Mouse (Mus musculus): ENCODE measurements around the gene Adamts7. TPM values are rescaled to one million over a fixed set of nuclear protein-coding genes. Genes with fewer than 3 reads are reported as not detected.

Gene Adamts7
- polyA plus RNA-seq, 1 experiment from 2014 or later, result 18.7 TPM

DNA sequence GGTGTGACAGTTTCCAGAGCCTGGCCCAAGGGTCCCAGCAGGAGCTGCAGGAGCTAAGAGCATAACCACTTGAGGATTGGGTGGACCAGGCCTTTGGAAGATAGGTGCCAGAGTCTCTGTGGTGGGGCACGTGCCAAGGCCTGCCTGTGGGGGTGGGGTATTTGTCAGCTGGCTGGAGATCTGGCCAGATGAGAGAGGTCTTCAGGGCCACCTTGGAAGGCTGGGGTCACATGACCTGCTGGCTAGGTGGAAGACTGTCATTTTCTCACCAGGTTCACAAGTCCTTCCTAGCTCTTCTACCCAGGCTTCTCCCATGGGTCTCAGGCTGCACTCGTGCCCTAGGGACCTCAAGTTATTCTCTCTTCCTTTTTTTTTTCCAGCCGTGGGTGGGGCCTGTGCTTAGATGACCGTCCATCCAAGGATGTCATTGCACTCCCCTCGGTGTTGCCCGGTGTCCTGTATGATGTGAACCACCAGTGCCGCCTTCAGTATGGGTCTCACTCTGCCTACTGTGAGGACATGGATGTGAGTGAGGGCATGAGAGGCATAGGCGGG, 22.6 kb downstream of the Adamts7 start:
- ATAC-seq (ENCODE audit: low read depth), result no peak
- Histone ChIP-seq H3K27me3 (ENCODE audit: control insufficient read depth, insufficient read depth, low read depth, low read length) (no peaks in the 10 kb centered on the region), H3K4me3 (ENCODE audit: low read length) (no peak overlapping the region), H3K4me2 (ENCODE audit: low read depth, low read length) (no peak overlapping the region), H3K27ac (ENCODE audit: low read length) (no peak overlapping the region), H3K36me3 (ENCODE audit: control insufficient read depth, insufficient read depth, low read length) (no peaks in the 10 kb centered on the region), H3K9me3 (ENCODE audit: control insufficient read depth, low read length) (no peaks in the 10 kb centered on the region), H3K4me1 (replicated peaks; ENCODE audit: control insufficient read depth, insufficient read depth, low read length) (peaks cover 31% of the 10 kb centered on the region), H3K9ac (ENCODE audit: low read length) (no peak overlapping the region)
- WGBS, result 76% methylated on average over 8 of the region's 8 CpGs

DNA sequence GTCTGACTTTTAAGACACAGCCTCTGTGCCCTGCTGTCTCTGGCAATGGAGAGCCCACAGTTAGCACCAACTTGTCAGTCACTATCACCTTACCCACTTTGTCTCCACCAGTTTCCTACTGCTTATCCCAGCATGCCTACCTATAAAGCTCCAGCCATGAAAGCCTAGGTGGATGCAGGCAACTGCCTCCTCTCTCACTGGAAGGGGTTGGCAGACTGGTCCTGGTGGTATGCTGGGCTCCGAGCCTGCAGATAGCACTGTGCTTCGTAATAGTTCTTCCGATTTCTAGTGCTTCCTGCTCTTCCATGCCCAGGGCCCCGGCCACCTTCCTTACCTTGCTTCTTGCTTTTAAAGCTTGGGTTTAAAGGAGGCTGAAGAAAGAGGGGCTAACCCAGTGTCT, 26.0 kb downstream of the Adamts7 start:
- no peak overlapping the region for H3K27ac ChIP-seq (ENCODE audit: low read length)
- no peaks in the 10 kb centered on the region for H3K9me3 ChIP-seq (ENCODE audit: control insufficient read depth, low read length)
- peaks cover 4% of the 10 kb centered on the region for H3K36me3 ChIP-seq (ENCODE audit: control insufficient read depth, insufficient read depth, low read length)
- WGBS, result 87% methylated on average over 4 of the region's 4 CpGs
- H3K9ac ChIP-seq (ENCODE audit: low read length), result no peak overlapping the region
- no peak overlapping the region for H3K4me3 ChIP-seq (ENCODE audit: low read length)
- H3K27me3 ChIP-seq (ENCODE audit: control insufficient read depth, insufficient read depth, low read depth, low read length), result no peaks in the 10 kb centered on the region
- no peak overlapping the region for H3K4me2 ChIP-seq (ENCODE audit: low read depth, low read length)
- H3K4me1 ChIP-seq (replicated peaks; ENCODE audit: control insufficient read depth, insufficient read depth, low read length), result peaks cover 11% of the 10 kb centered on the region
- ATAC-seq (ENCODE audit: low read depth), result no peak

- no peak for ATAC-seq (ENCODE audit: low read depth)
- no peak overlapping the region for H3K4me3 ChIP-seq (ENCODE audit: low read length)
- H3K27ac ChIP-seq (ENCODE audit: low read length), result no peak overlapping the region
- H3K27me3 ChIP-seq (ENCODE audit: control insufficient read depth, insufficient read depth, low read depth, low read length), result no peaks in the 10 kb centered on the region
- peaks cover 4% of the 10 kb centered on the region for H3K36me3 ChIP-seq (ENCODE audit: control insufficient read depth, insufficient read depth, low read length)
- peaks cover 6% of the 10 kb centered on the region for H3K4me1 ChIP-seq (replicated peaks; ENCODE audit: control insufficient read depth, insufficient read depth, low read length)
- WGBS, result 72% methylated on average over 5 of the region's 5 CpGs
- no peaks in the 10 kb centered on the region for H3K9me3 ChIP-seq (ENCODE audit: control insufficient read depth, low read length)
- H3K9ac ChIP-seq (ENCODE audit: low read length), result no peak overlapping the region
- H3K4me2 ChIP-seq (ENCODE audit: low read depth, low read length), result no peak overlapping the region
These were observed 26.5 kb downstream of the Adamts7 start for GRCm38 (mm10) chr9:90189391-90189790.

DNA sequence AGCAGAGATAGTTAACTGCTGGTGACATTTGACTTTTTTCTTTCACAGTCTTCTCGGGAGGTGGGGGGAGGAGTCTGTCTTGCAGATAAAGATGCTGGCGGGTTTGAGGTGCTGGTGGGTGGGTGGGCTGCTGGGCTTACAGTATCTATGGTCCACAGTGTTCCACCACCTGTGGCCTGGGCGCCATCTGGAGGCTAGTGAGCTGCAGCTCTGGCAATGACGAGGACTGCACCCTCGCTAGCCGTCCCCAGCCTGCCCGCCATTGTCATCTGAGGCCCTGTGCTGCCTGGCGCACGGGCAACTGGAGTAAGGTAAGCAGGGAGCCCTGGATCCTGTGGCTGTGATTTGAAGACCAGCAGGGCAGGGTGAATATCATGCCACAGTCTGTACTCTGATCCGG, 32.1 kb downstream of the Adamts7 start:
- Histone ChIP-seq H3K36me3 (ENCODE audit: control insufficient read depth, insufficient read depth, low read length) (peaks cover 4% of the 10 kb centered on the region), H3K4me1 (replicated peaks; ENCODE audit: control insufficient read depth, insufficient read depth, low read length) (peaks cover 13% of the 10 kb centered on the region), H3K27ac (ENCODE audit: low read length) (no peak overlapping the region), H3K9ac (ENCODE audit: low read length) (no peak overlapping the region), H3K4me2 (ENCODE audit: low read depth, low read length) (no peak overlapping the region), H3K4me3 (ENCODE audit: low read length) (no peak overlapping the region), H3K27me3 (ENCODE audit: control insufficient read depth, insufficient read depth, low read depth, low read length) (no peaks in the 10 kb centered on the region), H3K9me3 (ENCODE audit: control insufficient read depth, low read length) (no peaks in the 10 kb centered on the region)
- 62% methylated on average over 10 of the region's 10 CpGs for WGBS
- no peak for ATAC-seq (ENCODE audit: low read depth)

DNA sequence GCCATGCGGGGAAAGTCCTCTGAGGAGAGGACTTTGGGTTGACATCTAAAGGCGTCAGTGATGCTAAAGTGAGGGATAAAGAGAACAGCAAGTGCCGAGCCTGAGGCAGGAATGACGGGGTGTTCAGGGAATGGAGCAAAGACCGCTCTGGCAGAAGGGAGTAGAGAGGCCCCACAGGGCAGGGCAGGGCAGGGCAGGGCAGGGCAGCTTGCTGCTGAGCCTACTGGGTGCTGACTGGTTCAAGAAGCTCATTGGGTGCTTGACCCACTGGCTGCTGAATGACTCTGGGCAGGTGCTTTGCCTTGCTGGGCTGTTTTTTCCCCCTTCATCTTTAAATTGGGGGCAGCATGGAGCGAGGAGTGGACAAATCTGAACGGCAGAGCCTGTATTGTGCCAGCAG, 33.4 kb downstream of the Adamts7 start:
- Histone ChIP-seq H3K9ac (ENCODE audit: low read length) (no peak overlapping the region), H3K4me2 (ENCODE audit: low read depth, low read length) (no peak overlapping the region), H3K4me1 (replicated peaks; ENCODE audit: control insufficient read depth, insufficient read depth, low read length) (peaks cover 13% of the 10 kb centered on the region), H3K27me3 (ENCODE audit: control insufficient read depth, insufficient read depth, low read depth, low read length) (no peaks in the 10 kb centered on the region), H3K4me3 (ENCODE audit: low read length) (no peak overlapping the region), H3K9me3 (ENCODE audit: control insufficient read depth, low read length) (no peaks in the 10 kb centered on the region), H3K36me3 (ENCODE audit: control insufficient read depth, insufficient read depth, low read length) (peaks cover 2% of the 10 kb centered on the region; the same call in 1 of the 2 replicates), H3K27ac (ENCODE audit: low read length) (no peak overlapping the region)
- ATAC-seq (ENCODE audit: low read depth), result no peak
- 67% methylated on average over 7 of the region's 7 CpGs for WGBS

GRCm38 (mm10) chr9:90197116-90197665, 34.3 kb downstream of the Adamts7 start:
- no peak overlapping the region for H3K4me2 ChIP-seq (ENCODE audit: low read depth, low read length)
- no peak overlapping the region for H3K9ac ChIP-seq (ENCODE audit: low read length)
- peaks cover 13% of the 10 kb centered on the region for H3K4me1 ChIP-seq (replicated peaks; ENCODE audit: control insufficient read depth, insufficient read depth, low read length)
- 51% methylated on average over 7 of the region's 7 CpGs for WGBS
- no peaks in the 10 kb centered on the region for H3K27me3 ChIP-seq (ENCODE audit: control insufficient read depth, insufficient read depth, low read depth, low read length)
- no peak for ATAC-seq (ENCODE audit: low read depth)
- H3K9me3 ChIP-seq (ENCODE audit: control insufficient read depth, low read length), result no peaks in the 10 kb centered on the region
- H3K4me3 ChIP-seq (ENCODE audit: low read length), result no peak overlapping the region
- H3K27ac ChIP-seq (ENCODE audit: low read length), result no peak overlapping the region
- H3K36me3 ChIP-seq (ENCODE audit: control insufficient read depth, insufficient read depth, low read length), result 0 out of 2 replicates have a peak, but pooled peaks cover 2% of the 10 kb centered on the region

DNA sequence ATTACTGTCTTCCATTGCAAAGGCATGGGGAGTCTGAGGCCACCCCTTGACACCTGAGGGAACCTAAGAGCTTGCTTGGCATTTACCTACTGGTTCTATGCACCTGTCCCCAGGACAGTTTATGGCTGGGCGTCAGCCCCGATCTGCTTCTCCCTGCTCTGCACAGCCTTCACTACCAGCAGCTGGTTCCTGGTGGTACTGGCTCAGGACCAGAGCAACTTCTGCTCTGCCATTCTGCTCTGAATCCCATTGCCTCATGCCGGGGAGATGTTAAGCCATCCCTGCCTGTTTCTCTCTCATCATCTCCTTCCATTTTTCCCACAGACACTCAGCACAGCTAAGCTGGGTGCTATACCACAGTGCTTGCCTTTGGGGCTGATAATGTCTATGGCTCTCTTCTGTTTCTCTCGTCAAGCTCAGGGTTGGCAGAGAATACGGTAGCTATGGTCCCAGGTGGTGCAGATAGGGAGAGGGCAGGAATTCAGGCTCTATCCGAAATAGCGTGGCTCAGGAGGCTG, 35.1 kb downstream of the Adamts7 start:
- no peak overlapping the region for H3K27ac ChIP-seq (ENCODE audit: low read length)
- peaks cover 13% of the 10 kb centered on the region for H3K4me1 ChIP-seq (replicated peaks; ENCODE audit: control insufficient read depth, insufficient read depth, low read length)
- no peak for ATAC-seq (ENCODE audit: low read depth)
- no peaks in the 10 kb centered on the region for H3K27me3 ChIP-seq (ENCODE audit: control insufficient read depth, insufficient read depth, low read depth, low read length)
- H3K9ac ChIP-seq (ENCODE audit: low read length), result no peak overlapping the region
- H3K36me3 ChIP-seq (ENCODE audit: control insufficient read depth, insufficient read depth, low read length), result 0 out of 2 replicates have a peak, but pooled peaks cover 2% of the 10 kb centered on the region
- H3K4me3 ChIP-seq (ENCODE audit: low read length), result no peak overlapping the region
- no peak overlapping the region for H3K4me2 ChIP-seq (ENCODE audit: low read depth, low read length)
- 79% methylated on average over 7 of the region's 7 CpGs for WGBS
- no peaks in the 10 kb centered on the region for H3K9me3 ChIP-seq (ENCODE audit: control insufficient read depth, low read length)

DNA sequence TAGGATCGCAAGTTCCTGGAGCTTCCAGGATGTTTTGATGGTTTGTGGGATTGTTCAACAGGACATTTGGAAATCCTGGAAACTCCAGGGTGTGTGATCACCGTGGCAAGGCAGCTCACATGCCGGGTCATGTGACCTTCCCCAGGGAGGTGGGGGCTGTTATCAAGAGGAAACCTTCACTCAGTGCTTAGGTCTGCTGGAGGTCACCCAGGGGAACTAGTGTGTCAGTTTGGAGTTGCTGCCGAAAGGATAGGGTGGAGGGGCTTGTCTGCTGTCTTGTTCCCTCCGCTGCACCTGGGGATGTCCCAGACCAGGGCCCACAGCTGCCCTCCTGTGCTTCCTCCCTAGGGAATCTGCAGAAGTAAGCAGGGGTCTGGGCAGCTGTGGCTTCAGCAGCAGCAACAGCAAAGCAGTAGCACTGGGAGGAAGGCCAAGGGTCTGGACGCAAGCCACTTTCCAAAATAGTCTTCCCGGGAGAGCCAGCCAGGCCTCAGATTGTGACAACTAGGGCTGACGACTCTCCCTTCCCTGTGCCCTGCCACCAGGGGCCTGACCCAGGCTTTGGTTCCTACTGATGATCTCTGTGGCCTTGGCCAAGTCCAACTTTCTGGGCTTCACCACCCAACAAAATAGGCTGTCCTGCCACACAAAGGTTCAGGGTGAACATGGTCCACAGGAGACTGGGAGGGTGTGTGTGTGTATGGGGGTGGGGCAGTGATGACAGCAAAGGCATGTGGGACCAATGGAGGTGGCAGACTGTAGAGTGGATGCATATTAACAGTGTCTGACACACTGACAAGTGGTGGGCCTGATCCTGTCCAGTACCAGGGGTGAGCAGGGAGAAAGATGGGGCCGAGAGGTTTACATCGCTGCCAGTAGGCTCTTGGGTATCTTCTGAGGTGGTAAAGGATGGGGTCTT, 35.9 kb downstream of the Adamts7 start:
- H3K27me3 ChIP-seq (ENCODE audit: control insufficient read depth, insufficient read depth, low read depth, low read length), result no peaks in the 10 kb centered on the region
- 0 out of 2 replicates have a peak, but pooled peaks cover 4% of the 10 kb centered on the region for H3K36me3 ChIP-seq (ENCODE audit: control insufficient read depth, insufficient read depth, low read length)
- peak overlapping the region; percentile 47; the same call in 1 of the 2 replicates for H3K27ac ChIP-seq (ENCODE audit: low read length)
- 55% methylated on average over 10 of the region's 10 CpGs for WGBS
- H3K9me3 ChIP-seq (ENCODE audit: control insufficient read depth, low read length), result no peaks in the 10 kb centered on the region
- no peak overlapping the region for H3K4me2 ChIP-seq (ENCODE audit: low read depth, low read length)
- H3K9ac ChIP-seq (ENCODE audit: low read length), result no peak overlapping the region
- no peak overlapping the region for H3K4me3 ChIP-seq (ENCODE audit: low read length)
- ATAC-seq (ENCODE audit: low read depth), result peak; percentile 60
- H3K4me1 ChIP-seq (replicated peaks; ENCODE audit: control insufficient read depth, insufficient read depth, low read length), result peaks cover 13% of the 10 kb centered on the region

DNA sequence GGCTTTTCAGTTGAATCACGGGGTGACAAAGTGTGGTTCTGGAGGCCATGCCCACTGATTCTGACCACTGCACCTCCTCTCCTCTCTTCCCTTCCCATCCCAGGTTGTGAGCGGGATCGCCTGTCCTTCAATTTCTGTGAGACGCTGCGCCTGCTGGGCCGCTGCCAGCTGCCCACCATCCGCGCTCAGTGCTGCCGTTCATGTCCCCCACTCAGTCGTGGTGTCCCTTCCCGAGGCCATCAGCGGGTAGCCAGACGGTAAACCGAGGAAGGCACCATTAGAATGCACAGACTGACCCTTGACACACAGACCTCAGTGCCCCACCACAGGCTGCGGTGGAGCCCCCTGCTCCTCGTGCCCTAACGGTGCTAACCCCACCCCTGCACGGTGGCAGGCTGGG, 36.7 kb downstream of the Adamts7 start:
- Histone ChIP-seq H3K36me3 (ENCODE audit: control insufficient read depth, insufficient read depth, low read length) (peaks cover 12% of the 10 kb centered on the region), H3K9me3 (ENCODE audit: control insufficient read depth, low read length) (no peaks in the 10 kb centered on the region), H3K4me1 (replicated peaks; ENCODE audit: control insufficient read depth, insufficient read depth, low read length) (peaks cover 13% of the 10 kb centered on the region), H3K27me3 (ENCODE audit: control insufficient read depth, insufficient read depth, low read depth, low read length) (no peaks in the 10 kb centered on the region), H3K4me3 (ENCODE audit: low read length) (no peak overlapping the region), H3K4me2 (ENCODE audit: low read depth, low read length) (no peak overlapping the region), H3K27ac (ENCODE audit: low read length) (no peak overlapping the region), H3K9ac (ENCODE audit: low read length) (no peak overlapping the region)
- 89% methylated on average over 18 of the region's 18 CpGs for WGBS
- no peak for ATAC-seq (ENCODE audit: low read depth)
